Mouse (Mus musculus) embryonic facial prominence, embryonic 12.5 days (tissue): ENCODE data around the gene Rgs14. TPM values are rescaled to one million over a fixed set of nuclear protein-coding genes. Genes with fewer than 3 reads are reported as not detected.

Experiments used
- ATAC-seq: fragments of 200-750 bp; cut with Nextera tagmentation; 2 replicates; pipeline ENCODE4 v1.8.0; 2017; ENCODE audit not compliant: insufficient number of reproducible peaks, insufficient read depth, low FRiP score, low TSS enrichment
- H3K27ac ChIP-seq: fragments of 300-500 bp; sonication (generic); 2 replicates; pipeline ENCODE4 v1.5.1; 2016; ENCODE audit warnings: mild to moderate bottlenecking
- H3K27me3 ChIP-seq: fragments of 300-500 bp; sonication (generic); 2 replicates; pipeline ENCODE4 v1.6.1; 2016; ENCODE audit warnings: mild to moderate bottlenecking, moderate library complexity
- H3K36me3 ChIP-seq: fragments of 300-500 bp; sonication (generic); 2 replicates; pipeline ENCODE4 v1.6.1; 2016; ENCODE audit warnings: mild to moderate bottlenecking
- H3K4me1 ChIP-seq: fragments of 300-500 bp; sonication (generic); 2 replicates; pipeline ENCODE4 v1.6.1; 2016
- H3K4me2 ChIP-seq: fragments of 300-500 bp; sonication (generic); replicated peaks from 2 replicates; pipeline ENCODE4 v1.6.1; 2016; ENCODE audit warnings: mild to moderate bottlenecking, moderate library complexity
- H3K4me3 ChIP-seq: fragments of 300-500 bp; sonication (generic); 2 replicates; pipeline ENCODE4 v1.5.1; 2016; ENCODE audit warnings: mild to moderate bottlenecking
- H3K9ac ChIP-seq: fragments of 300-500 bp; sonication (generic); 2 replicates; pipeline ENCODE4 v1.6.1; 2016; ENCODE audit warnings: mild to moderate bottlenecking, moderate library complexity
- H3K9me3 ChIP-seq: fragments of 300-500 bp; sonication (generic); 2 replicates; pipeline ENCODE4 v1.6.1; 2016; ENCODE audit warnings: mild to moderate bottlenecking, moderate library complexity
- WGBS: fragments of 180-500 bp; shearing (Covaris S2); methylation state at CpG from one replicate; pipeline ENCODE4 v1.1.7; 2016; 5-methylcytosine and 5-hydroxymethylcytosine counted together
- polyA plus RNA-seq: library from polyadenylated mRNA; unstranded; fragments of >200 nt; fragmentation: Nextera tagmentation; extraction: Ambion mirVana; gene quantifications from 2 replicates; pipeline ENCODE4 v1.2.1, GENCODE M21; 2016

The Rgs14 gene
- polyA plus RNA-seq, 1 experiment from 2014 or later, result 1.2 TPM

- no peaks in the 10 kb centered on the region for H3K27me3 ChIP-seq
- peak; percentile 85 for ATAC-seq
- peak within 1 kb of the TSS; percentile 74 for H3K9ac ChIP-seq
- H3K4me2 ChIP-seq, result peak within 1 kb of the TSS; percentile 87
- H3K4me3 ChIP-seq, result peak within 1 kb of the TSS; percentile 65
- WGBS, result under 1% methylated on average over 82 of the region's 82 CpGs
- H3K4me1 ChIP-seq, result peaks cover 31% of the 10 kb centered on the region
- no peaks in the 10 kb centered on the region for H3K9me3 ChIP-seq
- H3K36me3 ChIP-seq, result peaks cover 14% of the 10 kb centered on the region
- H3K27ac ChIP-seq, result peak within 1 kb of the TSS; percentile 95
These were observed 39.6 kb upstream of the Rgs14 start, which contains the start of gene Mxd3 for GRCm38 (mm10) chr13:55329683-55330566. Gene Mxd3, minus strand, starts transcription at chr13:55329823.

GRCm38 (mm10) chr13:55330567-55331400 is 38.7 kb upstream of the Rgs14 start:
- peaks cover 6% of the 10 kb centered on the region for H3K36me3 ChIP-seq
- H3K4me1 ChIP-seq, result peaks cover 31% of the 10 kb centered on the region
- H3K27ac ChIP-seq, result peak overlapping the region; percentile 95
- H3K9me3 ChIP-seq, result no peaks in the 10 kb centered on the region
- peak overlapping the region; percentile 87 for H3K4me2 ChIP-seq
- 37% methylated on average over 14 of the region's 14 CpGs for WGBS
- H3K27me3 ChIP-seq, result no peaks in the 10 kb centered on the region
- H3K9ac ChIP-seq, result peak overlapping the region; percentile 33; the same call in 1 of the 2 replicates
- H3K4me3 ChIP-seq, result peak overlapping the region; percentile 65
- ATAC-seq, result no peak

GRCm38 (mm10) chr13:55332331-55332730 is 37.2 kb upstream of the Rgs14 start:
- Histone ChIP-seq H3K9me3 (no peaks in the 10 kb centered on the region), H3K4me3 (no peak overlapping the region), H3K36me3 (no peaks in the 10 kb centered on the region), H3K27ac (no peak overlapping the region), H3K9ac (no peak overlapping the region), H3K4me2 (no peak overlapping the region), H3K4me1 (peaks cover 29% of the 10 kb centered on the region), H3K27me3 (no peaks in the 10 kb centered on the region)
- WGBS, result 77% methylated on average over 3 of the region's 3 CpGs
- ATAC-seq, result no peak

- 86% methylated on average over 4 of the region's 4 CpGs for WGBS
- H3K4me1 ChIP-seq, result peaks cover 3% of the 10 kb centered on the region; the same call in 1 of the 2 replicates
These were observed 33.8 kb upstream of the Rgs14 start for GRCm38 (mm10) chr13:55335701-55336100.

GRCm38 (mm10) chr13:55337341-55337975 is 32.1 kb upstream of the Rgs14 start:
- H3K4me1 ChIP-seq, result no peaks in the 10 kb centered on the region
- H3K4me2 ChIP-seq, result no peak overlapping the region
- no peak overlapping the region for H3K27ac ChIP-seq
- WGBS, result 63% methylated on average over 10 of the region's 10 CpGs
- ATAC-seq, result no peak
- H3K36me3 ChIP-seq, result no peaks in the 10 kb centered on the region
- H3K9me3 ChIP-seq, result no peaks in the 10 kb centered on the region
- H3K9ac ChIP-seq, result no peak overlapping the region
- H3K4me3 ChIP-seq, result no peak overlapping the region
- H3K27me3 ChIP-seq, result no peaks in the 10 kb centered on the region

More at GRCm38 (mm10) chr13:55335701-55336100, 33.8 kb upstream of the Rgs14 start:
- H3K4me3 ChIP-seq, result no peak overlapping the region
- H3K36me3 ChIP-seq, result no peaks in the 10 kb centered on the region
- no peak overlapping the region for H3K4me2 ChIP-seq
- no peak overlapping the region for H3K27ac ChIP-seq
- H3K27me3 ChIP-seq, result no peaks in the 10 kb centered on the region
- ATAC-seq, result no peak
- no peak overlapping the region for H3K9ac ChIP-seq
- no peaks in the 10 kb centered on the region for H3K9me3 ChIP-seq

GRCm38 (mm10) chr13:55338131-55339054 is 31.1 kb upstream of the Rgs14 start:
- Histone ChIP-seq H3K4me3 (no peak overlapping the region), H3K9me3 (no peaks in the 10 kb centered on the region), H3K27ac (no peak overlapping the region), H3K27me3 (no peaks in the 10 kb centered on the region), H3K4me1 (no peaks in the 10 kb centered on the region), H3K4me2 (no peak overlapping the region), H3K36me3 (no peaks in the 10 kb centered on the region), H3K9ac (no peak overlapping the region)
- WGBS, result 75% methylated on average over 12 of the region's 12 CpGs
- ATAC-seq, result no peak

- H3K4me2 ChIP-seq, result no peak overlapping the region
- H3K27me3 ChIP-seq, result no peaks in the 10 kb centered on the region
- H3K9me3 ChIP-seq, result no peaks in the 10 kb centered on the region
- H3K4me1 ChIP-seq, result no peaks in the 10 kb centered on the region
- H3K9ac ChIP-seq, result no peak overlapping the region
- H3K36me3 ChIP-seq, result peaks cover 8% of the 10 kb centered on the region
- 26% methylated on average over 2 of the region's 2 CpGs for WGBS
- H3K4me3 ChIP-seq, result no peak overlapping the region
- no peak for ATAC-seq
- no peak overlapping the region for H3K27ac ChIP-seq
These were observed 30.3 kb upstream of the Rgs14 start for GRCm38 (mm10) chr13:55339259-55339658.

GRCm38 (mm10) chr13:55342469-55342868 is 27.1 kb upstream of the Rgs14 start:
- no peaks in the 10 kb centered on the region for H3K9me3 ChIP-seq
- no peak overlapping the region for H3K4me2 ChIP-seq
- H3K27me3 ChIP-seq, result no peaks in the 10 kb centered on the region
- no peak overlapping the region for H3K4me3 ChIP-seq
- no peaks in the 10 kb centered on the region for H3K4me1 ChIP-seq
- no peak for ATAC-seq
- H3K36me3 ChIP-seq, result peaks cover 40% of the 10 kb centered on the region
- no peak overlapping the region for H3K9ac ChIP-seq
- no peak overlapping the region for H3K27ac ChIP-seq
- WGBS, result 42% methylated on average over 11 of the region's 11 CpGs

- ATAC-seq, result no peak
- Histone ChIP-seq H3K4me1 (no peaks in the 10 kb centered on the region), H3K9ac (no peak overlapping the region), H3K4me3 (no peak overlapping the region), H3K36me3 (peaks cover 57% of the 10 kb centered on the region), H3K27ac (no peak overlapping the region), H3K4me2 (no peak overlapping the region), H3K27me3 (no peaks in the 10 kb centered on the region), H3K9me3 (no peaks in the 10 kb centered on the region)
- 87% methylated on average over 7 of the region's 7 CpGs for WGBS
These were observed 25.2 kb upstream of the Rgs14 start for GRCm38 (mm10) chr13:55344286-55344685.

- Histone ChIP-seq H3K4me3 (no peak overlapping the region), H3K27ac (no peak overlapping the region), H3K9me3 (no peaks in the 10 kb centered on the region), H3K4me1 (no peaks in the 10 kb centered on the region), H3K27me3 (no peaks in the 10 kb centered on the region), H3K9ac (no peak overlapping the region), H3K36me3 (peaks cover 79% of the 10 kb centered on the region), H3K4me2 (no peak overlapping the region)
- WGBS, result 88% methylated on average over 11 of the region's 11 CpGs
- ATAC-seq, result no peak
These were observed 22.8 kb upstream of the Rgs14 start for GRCm38 (mm10) chr13:55346745-55347144.
